Mouse (Mus musculus): Measurements from ENCODE around the gene Gm20481. TPM values are rescaled to one million over a fixed set of nuclear protein-coding genes. Genes with fewer than 3 reads are reported as not detected.
"Not testable (repeated sequence)": the region's sequence is repeated elsewhere in the genome, so short reads cannot be mapped to it uniquely, and the experiment has no call there.

The Gm20481 gene
- polyA plus RNA-seq (2015; fragmentation: Nextera tagmentation; extraction: Ambion mirVana), result not detected in 2 replicates

DNA sequence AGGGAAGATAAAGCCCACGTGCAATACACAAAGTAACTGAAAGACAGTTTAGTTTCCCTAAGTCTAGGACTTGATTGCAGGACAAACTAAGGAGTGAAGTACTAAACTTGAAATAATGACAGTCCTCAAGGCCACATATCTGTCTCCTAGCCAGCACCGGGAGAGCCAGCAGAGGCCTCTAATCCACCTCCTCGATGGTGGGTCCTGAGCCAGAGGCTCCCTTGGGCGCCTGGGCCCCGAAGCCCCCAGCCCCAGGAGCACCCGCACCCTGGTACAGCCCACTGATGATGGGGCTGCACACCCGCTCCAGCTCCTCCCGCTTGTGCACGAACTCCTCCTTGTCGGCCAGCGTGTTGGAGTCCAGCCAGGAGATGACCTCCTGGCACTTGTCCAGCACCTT is at the start of gene Gm20481:
Gene Gm20481 (plus strand): TSS at position 91 of the 400 bp plus-strand sequence.
- H3K4me2 ChIP-seq (ENCODE audit: low read length); H3K36me3 ChIP-seq (ENCODE audit: insufficient read depth, low read length); H3K9ac ChIP-seq (ENCODE audit: low read depth, low read length); H3K27me3 ChIP-seq (ENCODE audit: insufficient read depth, low read length); ATAC-seq (replicated peaks; ENCODE audit: low FRiP score, low read depth); H3K4me1 ChIP-seq (replicated peaks; ENCODE audit: insufficient read depth, low read length); H3K27ac ChIP-seq; H3K9me3 ChIP-seq (replicated peaks; ENCODE audit: low read length); H3K4me3 ChIP-seq (replicated peaks; ENCODE audit: low read depth, low read length); DNase-seq (ENCODE audit: low spot score): not testable (repeated sequence)
- 77% methylated on average over 6 of the region's 11 CpGs for WGBS

DNA sequence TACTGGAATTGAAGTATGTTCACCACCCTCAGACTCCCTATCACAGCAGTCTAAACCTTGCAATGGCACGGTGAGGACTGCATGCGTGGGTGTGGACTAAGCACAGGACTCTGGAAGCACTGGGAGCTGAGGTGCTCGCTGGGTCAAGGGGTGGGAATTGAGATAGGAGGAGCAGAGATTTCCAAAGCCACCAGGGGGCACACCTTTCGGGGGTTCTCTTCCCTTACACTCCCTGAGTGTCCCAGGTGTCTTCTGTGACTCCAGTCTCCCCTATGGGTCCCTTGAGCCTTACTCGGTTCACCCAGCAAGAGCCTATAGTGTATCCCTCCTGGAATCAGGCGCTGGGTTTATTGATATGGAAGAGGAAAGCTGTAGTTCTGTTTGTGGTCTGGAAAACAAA is 46.8 kb upstream of the Gm20481 start:
- H3K27ac ChIP-seq, result no peak overlapping the region
- ATAC-seq (replicated peaks; ENCODE audit: low FRiP score, low read depth), result no peak
- no peak overlapping the region for H3K9ac ChIP-seq (ENCODE audit: low read depth, low read length)
- no peaks in the 10 kb centered on the region for H3K4me1 ChIP-seq (replicated peaks; ENCODE audit: insufficient read depth, low read length)
- peak; percentile 55 for TF ChIP-seq CTCF (IDR thresholded peaks at IDR 0.05; ENCODE audit: low read depth)
- no peaks in the 10 kb centered on the region for H3K27me3 ChIP-seq (ENCODE audit: insufficient read depth, low read length)
- WGBS, result 41% methylated on average over 6 of the region's 6 CpGs
- H3K4me2 ChIP-seq (ENCODE audit: low read length), result no peak overlapping the region
- no peaks in the 10 kb centered on the region for H3K36me3 ChIP-seq (ENCODE audit: insufficient read depth, low read length)
- H3K9me3 ChIP-seq (replicated peaks; ENCODE audit: low read length), result no peaks in the 10 kb centered on the region
- DNase-seq (ENCODE audit: low spot score), result peak; percentile 41
- no peak overlapping the region for H3K4me3 ChIP-seq (replicated peaks; ENCODE audit: low read depth, low read length)

DNA sequence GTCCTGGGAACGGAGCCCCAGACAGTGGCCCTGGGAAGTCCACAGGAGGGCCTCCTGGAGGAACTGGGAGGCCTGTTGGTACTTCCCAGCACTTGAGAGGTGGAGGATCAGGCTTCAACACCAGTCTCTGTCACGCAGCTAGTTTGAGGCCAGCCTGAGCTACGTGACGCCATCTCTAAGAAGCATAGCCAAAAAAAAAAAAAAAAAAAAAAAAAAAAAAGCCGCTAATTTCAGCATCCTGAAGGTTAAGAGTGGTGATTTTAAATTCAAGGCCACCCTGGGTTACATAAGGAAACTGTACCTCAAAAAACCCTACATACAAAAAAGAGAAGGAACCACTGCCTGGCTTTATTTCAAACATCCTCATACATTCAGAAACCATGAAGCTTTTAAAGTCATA is 45.5 kb upstream of the Gm20481 start:
- no peaks in the 10 kb centered on the region for H3K4me1 ChIP-seq (replicated peaks; ENCODE audit: insufficient read depth, low read length)
- no peak overlapping the region for H3K4me3 ChIP-seq (replicated peaks; ENCODE audit: low read depth, low read length)
- DNase-seq (ENCODE audit: low spot score) (no peak), ATAC-seq (replicated peaks; ENCODE audit: low FRiP score, low read depth) (no peak)
- WGBS, result 65% methylated on average over 5 of the region's 5 CpGs
- no peaks in the 10 kb centered on the region for H3K9me3 ChIP-seq (replicated peaks; ENCODE audit: low read length)
- H3K36me3 ChIP-seq (ENCODE audit: insufficient read depth, low read length), result no peaks in the 10 kb centered on the region
- H3K27me3 ChIP-seq (ENCODE audit: insufficient read depth, low read length), result no peaks in the 10 kb centered on the region
- no peak overlapping the region for H3K9ac ChIP-seq (ENCODE audit: low read depth, low read length)
- TF ChIP-seq CTCF (IDR thresholded peaks at IDR 0.05; ENCODE audit: low read depth), result no peak
- no peak overlapping the region for H3K27ac ChIP-seq
- H3K4me2 ChIP-seq (ENCODE audit: low read length), result no peak overlapping the region

DNA sequence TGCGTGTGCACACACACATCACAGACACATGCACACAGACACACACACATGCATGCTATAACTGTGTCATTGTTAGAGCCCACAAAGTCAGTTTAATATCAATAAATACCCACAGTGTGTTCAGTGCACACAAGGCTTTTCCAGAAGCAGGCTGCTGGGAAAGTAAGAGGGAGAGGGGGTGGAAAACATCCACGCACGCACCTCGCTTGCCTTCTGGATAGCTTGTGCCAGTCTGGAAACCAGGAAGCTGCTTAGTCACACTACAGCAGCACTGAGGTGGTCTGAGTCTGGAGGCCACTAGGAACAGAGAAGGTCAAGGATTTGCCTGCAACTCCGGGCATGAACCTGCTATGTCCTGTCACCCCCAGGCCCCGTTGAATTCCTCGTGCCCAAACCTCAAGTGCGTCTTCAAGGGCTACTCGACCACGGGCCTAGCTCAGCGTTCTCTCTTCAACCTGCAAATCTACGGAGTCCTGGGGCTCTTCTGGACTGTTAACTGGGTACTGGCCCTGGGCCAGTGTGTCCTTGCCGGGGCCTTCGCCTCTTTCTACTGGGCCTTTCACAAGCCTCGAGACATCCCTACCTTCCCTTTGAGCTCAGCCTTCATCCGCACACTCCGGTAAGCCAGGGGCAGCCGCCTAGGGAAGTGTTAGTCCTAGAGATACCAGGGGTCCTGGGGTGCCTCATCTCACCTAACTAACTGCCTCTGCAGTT is 42.2 kb upstream of the Gm20481 start:
- DNase-seq (ENCODE audit: low spot score), result no peak
- Histone ChIP-seq H3K4me2 (ENCODE audit: low read length) (no peak overlapping the region), H3K4me1 (replicated peaks; ENCODE audit: insufficient read depth, low read length) (peaks cover 8% of the 10 kb centered on the region; the same call in 1 of the 2 replicates), H3K27ac (no peak overlapping the region), H3K36me3 (ENCODE audit: insufficient read depth, low read length) (no peaks in the 10 kb centered on the region), H3K4me3 (replicated peaks; ENCODE audit: low read depth, low read length) (no peak overlapping the region), H3K9me3 (replicated peaks; ENCODE audit: low read length) (no peaks in the 10 kb centered on the region), H3K9ac (ENCODE audit: low read depth, low read length) (no peak overlapping the region), H3K27me3 (ENCODE audit: insufficient read depth, low read length) (no peaks in the 10 kb centered on the region)
- TF ChIP-seq CTCF (IDR thresholded peaks at IDR 0.05; ENCODE audit: low read depth), result no peak
- WGBS, result 83% methylated on average over 18 of the region's 18 CpGs
- no peak for ATAC-seq (replicated peaks; ENCODE audit: low FRiP score, low read depth)

DNA sequence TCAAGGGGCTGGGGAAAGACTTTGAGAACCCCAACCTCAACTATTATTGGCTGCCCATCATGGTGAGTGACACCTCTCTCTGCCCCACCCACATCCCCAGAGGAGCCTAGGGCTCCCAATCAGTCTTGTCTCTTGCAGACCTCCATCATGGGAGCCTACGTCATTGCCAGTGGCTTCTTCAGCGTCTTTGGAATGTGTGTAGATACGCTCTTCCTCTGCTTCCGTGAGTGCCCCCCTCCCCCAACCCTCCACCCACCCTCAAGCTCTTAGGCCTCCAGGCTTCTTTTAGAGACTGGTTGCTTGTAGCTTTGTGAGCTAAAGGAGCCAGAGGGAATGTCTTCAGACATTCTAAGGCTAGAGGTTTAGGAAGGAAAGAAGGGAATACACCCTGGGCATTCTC is 40.9 kb upstream of the Gm20481 start:
- Histone ChIP-seq H3K27me3 (ENCODE audit: insufficient read depth, low read length) (no peaks in the 10 kb centered on the region), H3K4me1 (replicated peaks; ENCODE audit: insufficient read depth, low read length) (peaks cover 10% of the 10 kb centered on the region; the same call in 1 of the 2 replicates), H3K9me3 (replicated peaks; ENCODE audit: low read length) (no peaks in the 10 kb centered on the region), H3K9ac (ENCODE audit: low read depth, low read length) (no peak overlapping the region), H3K27ac (no peak overlapping the region), H3K36me3 (ENCODE audit: insufficient read depth, low read length) (no peaks in the 10 kb centered on the region; the same call in 1 of the 2 replicates), H3K4me2 (ENCODE audit: low read length) (no peak overlapping the region), H3K4me3 (replicated peaks; ENCODE audit: low read depth, low read length) (no peak overlapping the region)
- no peak for DNase-seq (ENCODE audit: low spot score)
- ATAC-seq (replicated peaks; ENCODE audit: low FRiP score, low read depth), result no peak
- no peak for TF ChIP-seq CTCF (IDR thresholded peaks at IDR 0.05; ENCODE audit: low read depth)
- WGBS, result 65% methylated on average over 4 of the region's 4 CpGs

DNA sequence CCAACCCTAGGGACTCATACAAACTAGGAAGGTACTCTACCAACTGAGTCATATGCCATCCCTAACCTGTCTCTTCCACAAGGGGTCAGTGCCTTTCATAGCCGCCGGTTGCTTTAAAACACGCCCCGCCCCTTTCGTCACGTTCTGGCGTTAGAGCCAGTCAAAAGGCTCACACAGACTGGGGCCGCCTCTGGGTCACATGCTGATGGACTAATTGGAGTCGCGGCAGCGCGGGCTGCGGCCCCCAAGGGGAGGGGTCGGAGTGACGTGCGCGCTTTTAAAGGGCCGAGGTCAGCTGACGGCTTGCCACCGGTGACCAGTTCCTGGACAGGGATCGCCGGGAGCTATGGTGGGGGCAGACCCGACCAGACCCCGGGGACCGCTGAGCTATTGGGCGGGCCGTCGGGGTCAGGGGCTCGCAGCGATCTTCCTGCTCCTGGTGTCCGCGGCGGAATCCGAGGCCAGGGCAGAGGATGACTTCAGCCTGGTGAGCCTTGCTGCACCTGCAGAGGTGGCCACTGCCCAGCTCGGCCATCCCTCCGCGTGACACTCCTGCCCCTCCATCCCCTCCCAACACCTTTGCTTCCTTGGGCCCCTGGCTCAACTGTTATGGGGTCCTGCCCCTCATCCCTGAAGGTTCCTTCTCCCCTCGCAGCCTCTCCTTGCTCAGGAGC is 38.5 kb upstream of the Gm20481 start, which contains the start of gene Neu1:
Gene Neu1 (plus strand): TSS at position 193 of the 674 bp plus-strand sequence.
- H3K36me3 ChIP-seq (ENCODE audit: insufficient read depth, low read length), result peaks cover 4% of the 10 kb centered on the region; the same call in 1 of the 2 replicates
- WGBS, result under 1% methylated on average over 38 of the region's 38 CpGs
- H3K9me3 ChIP-seq (replicated peaks; ENCODE audit: low read length), result no peaks in the 10 kb centered on the region
- peaks cover 15% of the 10 kb centered on the region; the same call in 1 of the 2 replicates for H3K4me1 ChIP-seq (replicated peaks; ENCODE audit: insufficient read depth, low read length)
- peak; percentile 87 for TF ChIP-seq CTCF (IDR thresholded peaks at IDR 0.05; ENCODE audit: low read depth)
- peak within 1 kb of the TSS; percentile 97 for H3K4me2 ChIP-seq (ENCODE audit: low read length)
- ATAC-seq (replicated peaks; ENCODE audit: low FRiP score, low read depth) (peak; percentile 96), DNase-seq (ENCODE audit: low spot score) (peak; percentile 100)
- peak within 1 kb of the TSS; percentile 63 for H3K27ac ChIP-seq
- peak within 1 kb of the TSS; percentile 73 for H3K9ac ChIP-seq (ENCODE audit: low read depth, low read length)
- H3K4me3 ChIP-seq (replicated peaks; ENCODE audit: low read depth, low read length), result peak within 1 kb of the TSS; percentile 64
- no peaks in the 10 kb centered on the region for H3K27me3 ChIP-seq (ENCODE audit: insufficient read depth, low read length)

Measured in kidney, postnatal 0 days (tissue).